Mouse (Mus musculus) G1E-ER4 (cell line): Measurements from ENCODE around the gene Cdkl4. TPM values are rescaled to one million over a fixed set of nuclear protein-coding genes. Genes with fewer than 3 reads are reported as not detected.

Source experiments
- GATA1 ChIP-seq: IDR thresholded peaks from one replicate; pipeline ENCODE4 v1.8.0; 2012; ENCODE audit warnings: low read length, inconsistent platforms
- polyA plus RNA-seq: library from polyadenylated mRNA; stranded (reverse); fragments of >175 nt; gene quantifications from 2 replicates; pipeline ENCODE4 v1.2.3, GENCODE M21; 2012

Gene Cdkl4
- not detected in 2 replicates for polyA plus RNA-seq

GRCm38 (mm10) chr17:80577639-80578038 is at the start of gene Cdkl4:
TSS of gene Cdkl4 (minus strand) at chr17:80577813.
- TF ChIP-seq GATA1, result no peak

GRCm38 (mm10) chr17:80624979-80625378 is 47.4 kb upstream of the Cdkl4 start:
- TF ChIP-seq GATA1, result no peak

DNA sequence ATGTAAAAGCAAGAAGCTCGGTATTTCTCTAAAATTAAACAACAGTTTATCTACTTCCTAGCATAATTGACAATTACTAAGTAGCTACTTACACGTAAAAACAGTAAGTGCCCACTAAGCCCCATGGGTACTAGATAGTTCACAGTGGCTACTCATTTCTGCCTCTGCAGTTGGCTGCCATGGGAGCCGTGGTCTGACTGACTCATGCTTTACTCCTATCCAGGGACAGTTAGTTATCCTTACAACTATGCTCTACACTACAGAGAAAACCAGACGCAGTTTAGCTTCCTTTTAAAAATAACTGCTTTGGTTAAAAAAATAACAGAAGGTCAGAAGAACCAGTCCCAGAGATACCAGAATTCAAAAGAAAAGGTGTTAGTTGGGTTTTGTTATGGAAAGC is 44.1 kb upstream of the Cdkl4 start:
- TF ChIP-seq GATA1, result no peak

DNA sequence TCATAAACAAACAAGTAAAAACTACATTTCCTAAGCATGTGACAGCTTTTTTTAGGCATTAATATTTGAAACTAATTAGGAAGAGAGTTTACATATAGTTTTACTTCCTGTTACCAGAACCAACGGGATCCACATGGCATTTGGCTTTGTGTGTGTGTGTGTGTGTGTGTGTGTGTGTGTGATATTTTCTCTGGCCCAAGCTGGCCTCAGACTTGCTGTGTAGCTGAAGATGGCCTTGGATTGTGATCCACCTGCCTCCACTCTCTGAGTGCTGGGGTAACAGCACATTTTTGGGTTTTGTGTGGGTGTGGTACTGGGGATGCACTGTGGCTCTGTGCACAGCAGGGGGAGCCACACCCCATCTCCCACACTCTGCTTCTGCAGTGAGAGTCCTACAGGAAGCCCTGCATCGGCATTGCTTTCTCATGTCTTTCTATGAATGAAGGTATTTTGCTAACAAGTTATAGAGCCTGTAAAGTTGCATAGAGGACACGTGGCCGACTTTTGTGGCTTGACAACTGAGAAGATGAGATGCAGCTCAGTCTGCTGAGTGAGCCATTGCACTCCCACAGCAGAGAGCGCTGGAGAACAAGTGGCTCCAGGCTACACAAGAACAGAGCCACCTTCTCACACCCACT is 43.3 kb upstream of the Cdkl4 start:
- no peak for TF ChIP-seq GATA1

- no peak for TF ChIP-seq GATA1
Observed at GRCm38 (mm10) chr17:80619556-80619955, 41.9 kb upstream of the Cdkl4 start.

GRCm38 (mm10) chr17:80618890-80619289 is 41.3 kb upstream of the Cdkl4 start:
- TF ChIP-seq GATA1, result no peak

DNA sequence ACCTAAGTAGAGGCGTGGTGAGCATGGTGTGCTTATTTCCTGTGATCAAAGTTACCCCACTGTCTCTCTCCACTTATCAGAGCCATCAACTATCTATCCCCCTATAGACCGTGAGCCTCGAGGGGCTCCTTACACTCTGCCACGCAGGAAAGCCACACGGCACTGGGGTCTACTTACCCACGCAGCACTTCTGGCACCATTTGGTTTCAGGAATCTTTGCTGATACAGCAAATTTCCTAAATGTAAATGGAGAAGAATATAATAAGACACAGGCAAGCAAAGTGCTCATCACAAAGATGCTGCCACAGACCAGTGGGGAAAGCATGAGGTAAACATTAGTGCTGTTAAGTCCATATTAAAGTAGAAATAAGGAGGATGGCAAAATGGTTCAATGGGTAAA is 26.2 kb upstream of the Cdkl4 start:
- TF ChIP-seq GATA1, result no peak

DNA sequence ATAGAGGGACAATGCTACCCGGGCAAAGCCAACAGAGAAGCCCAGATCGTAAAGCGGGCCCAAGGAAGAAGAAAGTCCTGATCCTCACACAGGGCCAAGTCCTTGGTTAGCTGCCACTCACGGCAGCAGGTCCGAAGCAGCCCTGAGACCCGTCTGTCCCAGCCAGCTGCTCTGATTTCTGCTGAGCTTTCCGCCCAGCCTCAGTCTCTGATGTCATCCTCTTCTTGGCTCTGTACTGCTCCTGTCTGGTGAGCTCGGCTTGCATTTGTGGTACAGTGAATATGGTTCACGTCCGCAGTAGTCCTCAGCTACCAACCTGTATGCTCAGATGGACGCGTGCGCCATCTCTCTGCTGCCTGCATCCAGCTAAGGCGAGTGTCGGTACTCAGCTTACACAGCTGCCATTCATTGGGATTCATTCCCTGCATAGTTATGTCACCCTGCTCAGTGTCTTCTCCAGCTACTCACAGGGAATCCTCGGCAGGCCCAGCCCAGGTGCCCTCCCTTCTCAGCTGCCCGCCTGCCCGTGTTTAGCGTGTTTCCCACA is 25.5 kb upstream of the Cdkl4 start:
- TF ChIP-seq GATA1, result no peak

- no peak for TF ChIP-seq GATA1
Observed at GRCm38 (mm10) chr17:80601371-80601770, 23.8 kb upstream of the Cdkl4 start.

GRCm38 (mm10) chr17:80583051-80583450 is 5.4 kb upstream of the Cdkl4 start:
- TF ChIP-seq GATA1, result no peak

DNA sequence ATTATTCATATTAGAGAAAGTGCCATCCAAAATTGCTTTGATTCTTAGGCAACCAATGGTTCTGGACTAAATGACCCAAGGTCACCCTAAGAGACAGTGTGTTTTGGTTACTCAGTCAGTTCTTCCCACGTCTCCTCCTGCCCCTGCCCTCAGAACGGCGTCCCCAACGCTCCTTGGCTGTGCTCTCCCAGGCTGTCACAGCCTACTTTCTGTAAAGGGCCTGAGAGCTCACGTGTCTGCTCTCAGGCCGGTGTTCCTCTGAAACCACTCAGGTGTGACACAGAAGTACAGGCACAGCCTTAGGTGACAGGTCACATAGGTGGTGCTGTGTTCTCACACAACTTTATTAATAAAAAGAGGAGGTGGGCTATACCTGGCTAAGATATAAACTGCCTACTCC is 2.3 kb upstream of the Cdkl4 start:
- no peak for TF ChIP-seq GATA1

DNA sequence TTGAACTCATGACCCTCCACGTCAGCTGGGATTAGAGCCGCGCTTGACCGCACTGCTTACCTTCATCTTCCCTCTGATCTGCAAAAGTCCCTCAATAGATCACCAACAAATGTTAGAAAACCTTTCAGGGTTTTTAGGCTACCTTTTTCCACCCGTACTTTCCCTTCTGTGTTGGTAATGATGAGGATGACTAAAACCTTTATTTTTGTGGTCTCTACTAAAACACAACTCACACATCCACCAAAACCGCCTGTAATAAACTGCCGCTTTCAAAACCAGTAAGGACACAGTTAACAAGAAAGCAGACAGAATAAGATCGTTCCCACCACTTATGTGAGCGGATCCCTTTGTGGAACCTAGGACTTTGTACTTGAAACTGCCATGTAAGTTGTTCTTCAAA is 1.5 kb upstream of the Cdkl4 start:
- TF ChIP-seq GATA1, result no peak

DNA sequence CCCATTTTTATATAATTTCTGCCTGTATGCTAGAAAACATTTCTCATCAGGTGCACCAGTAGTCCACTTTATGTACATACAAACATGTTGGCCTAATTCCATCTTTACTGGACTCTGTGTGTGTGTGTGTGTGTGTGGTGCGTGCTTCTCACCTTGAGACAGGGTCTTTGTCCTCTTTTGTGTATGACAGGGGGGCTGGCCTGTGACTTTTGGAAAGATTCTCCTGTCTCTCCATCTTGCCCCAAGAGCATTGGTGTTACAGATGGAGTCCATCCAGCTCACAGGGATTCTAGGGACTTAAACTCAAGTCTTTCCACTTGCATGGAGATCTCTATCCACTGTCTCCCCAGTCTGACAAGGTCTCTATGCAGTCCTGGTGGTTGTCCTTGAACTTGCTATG is 428 bp upstream of the Cdkl4 start:
- TF ChIP-seq GATA1, result no peak

- TF ChIP-seq GATA1, result no peak
Observed at GRCm38 (mm10) chr17:80577214-80577613, 399 bp downstream of the Cdkl4 start.

DNA sequence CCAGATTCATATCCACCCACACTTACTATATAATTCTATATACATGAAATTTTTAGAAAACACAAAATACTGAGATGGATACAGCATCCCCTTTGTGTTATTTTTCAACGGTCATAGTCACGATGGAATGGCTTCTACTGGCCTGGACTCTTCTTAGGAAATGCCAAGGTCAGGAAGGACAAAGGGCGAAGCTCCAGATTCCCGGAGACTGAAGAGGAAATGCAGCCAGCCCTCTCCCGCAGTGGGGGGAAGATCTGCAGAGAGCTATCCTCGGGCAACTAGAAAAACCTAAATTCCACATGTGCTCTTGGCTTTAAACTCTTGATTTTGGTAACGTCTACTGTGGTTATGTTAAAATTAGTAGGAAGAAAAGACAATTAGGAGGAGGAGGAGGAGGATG is 2.6 kb downstream of the Cdkl4 start:
- no peak for TF ChIP-seq GATA1

DNA sequence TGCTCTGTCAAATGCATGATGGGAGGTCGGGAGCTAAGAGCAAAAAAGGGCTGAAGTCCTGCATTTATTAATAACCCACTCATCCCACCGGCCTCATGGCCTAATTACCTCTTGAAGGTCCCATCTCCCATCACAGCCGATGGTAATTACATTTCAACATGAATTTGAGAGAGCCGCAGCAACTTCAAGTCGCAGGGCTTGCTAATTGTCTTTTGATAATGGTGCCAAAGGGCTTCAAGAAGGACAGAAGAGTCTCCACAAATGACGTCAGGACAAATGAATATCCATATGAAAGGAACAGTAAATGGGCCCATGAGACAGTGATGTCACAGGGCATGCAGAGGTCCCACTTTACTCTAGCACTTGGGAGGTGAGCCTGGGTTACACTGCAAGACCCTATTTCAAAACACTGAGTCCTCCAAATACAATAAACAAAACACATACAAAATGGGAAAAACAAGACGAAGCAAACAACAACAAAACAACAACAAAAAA is 3.1 kb downstream of the Cdkl4 start:
- TF ChIP-seq GATA1, result no peak

DNA sequence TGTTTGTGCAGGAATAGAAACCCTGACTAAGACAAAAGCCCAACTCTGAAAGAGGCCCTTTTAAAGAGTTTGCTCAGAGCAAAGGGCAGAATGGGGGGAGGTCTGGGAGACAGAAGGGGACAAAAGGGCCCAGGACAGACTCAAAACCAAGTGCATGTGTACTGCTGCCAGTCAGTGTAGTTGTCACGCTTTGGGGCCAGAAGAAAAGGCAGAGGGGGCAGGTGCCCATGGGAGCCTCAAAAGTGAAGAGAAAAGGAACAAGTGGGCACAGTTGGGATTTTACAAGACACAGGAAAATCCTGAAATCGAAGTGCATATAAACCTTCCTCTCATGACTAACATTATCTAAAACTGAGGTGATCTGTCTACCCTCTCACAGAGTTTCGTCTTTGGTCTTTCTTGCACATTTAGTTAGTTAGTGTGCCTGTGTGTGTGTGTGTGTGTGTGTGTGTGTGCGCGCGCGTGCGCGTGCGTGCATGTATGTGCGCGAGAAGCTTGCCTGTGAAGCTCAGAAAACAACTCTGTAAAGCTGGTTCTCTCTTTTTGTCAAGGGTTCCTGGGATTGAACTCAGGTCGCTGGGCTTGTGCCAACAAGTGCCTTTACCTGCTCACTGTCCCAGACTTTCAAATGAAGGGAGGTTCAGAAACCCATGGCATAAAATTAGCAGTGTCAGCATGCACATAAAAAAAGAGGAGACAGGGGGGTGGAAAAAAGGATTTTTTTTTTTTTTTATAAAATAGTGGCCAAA is 5.3 kb downstream of the Cdkl4 start:
- TF ChIP-seq GATA1, result no peak
